Mouse (Mus musculus): Measurements from ENCODE around the gene Dusp16. TPM values are rescaled to one million over a fixed set of nuclear protein-coding genes. Genes with fewer than 3 reads are reported as not detected.

Gene Dusp16
- polyA plus RNA-seq, 1 experiment from 2014 or later = 12.9 TPM

DNA sequence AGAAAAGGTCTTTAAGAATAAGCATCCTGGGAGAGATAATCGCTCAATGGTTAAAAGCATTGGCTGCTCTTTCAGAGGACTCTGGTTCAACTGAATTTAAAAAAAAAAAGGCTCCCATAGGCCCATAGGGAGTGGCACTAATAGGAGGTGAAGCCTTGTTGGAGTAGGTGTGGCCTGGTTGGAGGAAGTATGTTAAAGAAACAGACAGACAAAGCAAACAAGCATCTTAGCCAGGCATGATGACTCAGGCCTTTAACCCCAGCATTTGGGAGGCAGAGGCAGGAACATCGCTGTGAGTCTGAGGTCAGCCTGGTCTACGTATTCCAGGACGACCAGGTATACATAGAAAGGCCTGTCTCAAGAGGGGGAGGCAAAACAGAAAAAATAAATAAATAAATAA lies 39.0 kb downstream of the Dusp16 start:
- H3K4me2 ChIP-seq (replicated peaks) = no peak overlapping the region
- no peak overlapping the region for H3K9ac ChIP-seq
- 97% methylated on average over 4 of the region's 4 CpGs for WGBS
- no peaks in the 10 kb centered on the region for H3K4me1 ChIP-seq
- H3K9me3 ChIP-seq (replicated peaks) = no peaks in the 10 kb centered on the region
- H3K27ac ChIP-seq = no peak overlapping the region
- H3K36me3 ChIP-seq = 0 out of 2 replicates have a peak, but pooled peaks cover 3% of the 10 kb centered on the region
- H3K4me3 ChIP-seq = no peak overlapping the region
- ATAC-seq (ENCODE audit: low FRiP score) = no peak
- no peaks in the 10 kb centered on the region for H3K27me3 ChIP-seq

DNA sequence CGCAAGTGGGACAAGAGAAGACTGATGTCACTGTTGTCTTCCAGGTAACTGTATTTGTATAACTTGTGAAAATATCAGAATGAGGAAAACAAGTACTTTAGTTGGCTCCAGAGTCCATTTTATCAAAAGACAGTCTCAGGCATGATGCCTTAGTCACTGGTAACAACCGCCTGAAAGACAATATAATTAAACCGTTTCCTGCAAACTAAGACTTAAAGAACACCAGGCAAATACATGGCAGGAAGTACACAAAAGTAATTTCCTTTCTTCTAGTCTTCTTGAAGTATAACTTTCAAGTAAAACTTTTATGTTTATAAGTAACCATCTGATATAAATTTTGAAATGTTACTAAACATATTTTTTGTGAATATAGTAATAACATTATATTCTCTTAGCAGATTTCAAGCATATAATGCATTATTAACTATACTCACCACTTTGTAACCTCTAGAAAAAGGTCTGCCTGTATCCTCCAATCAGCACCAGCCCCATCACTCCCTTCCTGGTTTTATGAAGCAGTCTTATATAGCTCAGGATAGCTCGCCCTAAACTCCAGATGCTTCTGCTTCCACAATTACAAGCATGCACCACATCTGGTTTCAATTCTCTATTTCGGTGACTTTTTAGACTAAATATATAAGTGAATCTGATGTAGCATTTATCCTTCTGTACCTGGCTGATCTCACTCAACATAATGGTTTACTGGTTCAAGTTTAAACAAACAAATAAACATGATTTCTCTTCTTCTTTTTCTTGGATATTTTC lies 40.4 kb downstream of the Dusp16 start:
- Histone ChIP-seq H3K4me3 (no peak overlapping the region), H3K4me2 (replicated peaks) (no peak overlapping the region), H3K9ac (no peak overlapping the region), H3K4me1 (no peaks in the 10 kb centered on the region), H3K27ac (no peak overlapping the region), H3K36me3 (0 out of 2 replicates have a peak, but pooled peaks cover 3% of the 10 kb centered on the region), H3K27me3 (no peaks in the 10 kb centered on the region), H3K9me3 (replicated peaks) (no peaks in the 10 kb centered on the region)
- no peak for ATAC-seq (ENCODE audit: low FRiP score)
- WGBS = 82% methylated on average over 5 of the region's 5 CpGs

- H3K4me1 ChIP-seq = no peaks in the 10 kb centered on the region
- H3K36me3 ChIP-seq = 0 out of 2 replicates have a peak, but pooled peaks cover 3% of the 10 kb centered on the region
- no peak overlapping the region for H3K9ac ChIP-seq
- no peaks in the 10 kb centered on the region for H3K9me3 ChIP-seq (replicated peaks)
- no peak overlapping the region for H3K27ac ChIP-seq
- H3K4me2 ChIP-seq (replicated peaks) = no peak overlapping the region
- no peak for ATAC-seq (ENCODE audit: low FRiP score)
- H3K27me3 ChIP-seq = no peaks in the 10 kb centered on the region
- H3K4me3 ChIP-seq = no peak overlapping the region
- WGBS = 97% methylated on average over 4 of the region's 4 CpGs
Observed at GRCm38 (mm10) chr6:134751087-134751486, 41.3 kb downstream of the Dusp16 start.

GRCm38 (mm10) chr6:134748126-134748525 lies 44.3 kb downstream of the Dusp16 start:
- Histone ChIP-seq H3K9me3 (replicated peaks) (no peaks in the 10 kb centered on the region), H3K27me3 (no peaks in the 10 kb centered on the region), H3K4me1 (no peaks in the 10 kb centered on the region), H3K4me2 (replicated peaks) (no peak overlapping the region), H3K9ac (no peak overlapping the region), H3K36me3 (no peaks in the 10 kb centered on the region), H3K27ac (no peak overlapping the region), H3K4me3 (no peak overlapping the region)
- 87% methylated on average over 3 of the region's 3 CpGs for WGBS
- no peak for ATAC-seq (ENCODE audit: low FRiP score)

- no peaks in the 10 kb centered on the region for H3K9me3 ChIP-seq (replicated peaks)
- H3K27me3 ChIP-seq = no peaks in the 10 kb centered on the region
- no peak overlapping the region for H3K4me3 ChIP-seq
- 91% methylated on average over 7 of the region's 7 CpGs for whole genome bisulfite sequencing
- ATAC-seq (ENCODE audit: low FRiP score) = no peak
- H3K4me1 ChIP-seq = no peaks in the 10 kb centered on the region
- H3K4me2 ChIP-seq (replicated peaks) = no peak overlapping the region
- no peaks in the 10 kb centered on the region for H3K36me3 ChIP-seq
- H3K9ac ChIP-seq = no peak overlapping the region
- H3K27ac ChIP-seq = no peak overlapping the region
Observed at GRCm38 (mm10) chr6:134745876-134746275, 46.5 kb downstream of the Dusp16 start.

DNA sequence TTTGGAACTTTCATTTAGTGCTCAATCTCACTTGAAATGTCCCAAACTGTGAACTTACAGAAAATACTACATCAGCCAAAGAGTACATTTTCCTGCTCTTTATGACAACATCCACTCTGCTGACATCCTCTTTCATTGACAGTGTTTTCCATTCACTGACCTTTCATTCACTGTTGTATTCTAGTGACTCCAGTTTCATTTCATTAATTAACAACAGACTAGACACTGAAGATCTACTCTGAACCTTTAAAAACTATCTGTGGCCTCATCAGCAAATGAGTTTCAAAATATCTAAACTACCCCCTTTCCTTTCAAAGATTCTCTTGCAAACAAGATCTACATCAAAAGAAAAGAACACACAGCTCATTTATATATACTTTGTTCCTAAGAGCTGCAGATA lies 48.9 kb downstream of the Dusp16 start:
- Histone ChIP-seq H3K4me3 (no peak overlapping the region), H3K9ac (no peak overlapping the region), H3K9me3 (replicated peaks) (no peaks in the 10 kb centered on the region), H3K36me3 (0 out of 2 replicates have a peak, but pooled peaks cover 8% of the 10 kb centered on the region), H3K27me3 (no peaks in the 10 kb centered on the region), H3K4me2 (replicated peaks) (no peak overlapping the region), H3K4me1 (no peaks in the 10 kb centered on the region), H3K27ac (no peak overlapping the region)
- no peak for ATAC-seq (ENCODE audit: low FRiP score)

GRCm38 (mm10) chr6:134736853-134737252 lies 55.6 kb downstream of the Dusp16 start:
- WGBS = 91% methylated on average over 3 of the region's 3 CpGs
- ATAC-seq (ENCODE audit: low FRiP score) = no peak
- Histone ChIP-seq H3K4me2 (replicated peaks) (no peak overlapping the region), H3K9me3 (replicated peaks) (no peaks in the 10 kb centered on the region), H3K27ac (no peak overlapping the region), H3K4me3 (no peak overlapping the region), H3K9ac (no peak overlapping the region), H3K4me1 (no peaks in the 10 kb centered on the region), H3K36me3 (peaks cover 11% of the 10 kb centered on the region; the same call in 1 of the 2 replicates), H3K27me3 (no peaks in the 10 kb centered on the region)

- H3K4me2 ChIP-seq (replicated peaks) = no peak overlapping the region
- 76% methylated on average over 5 of the region's 5 CpGs for WGBS
- H3K27me3 ChIP-seq = no peaks in the 10 kb centered on the region
- no peak overlapping the region for H3K9ac ChIP-seq
- peaks cover 5% of the 10 kb centered on the region; the same call in 1 of the 2 replicates for H3K36me3 ChIP-seq
- no peaks in the 10 kb centered on the region for H3K4me1 ChIP-seq
- no peaks in the 10 kb centered on the region for H3K9me3 ChIP-seq (replicated peaks)
- no peak for ATAC-seq (ENCODE audit: low FRiP score)
- H3K4me3 ChIP-seq = no peak overlapping the region
- no peak overlapping the region for H3K27ac ChIP-seq
Observed at GRCm38 (mm10) chr6:134733800-134734221, 58.6 kb downstream of the Dusp16 start.

GRCm38 (mm10) chr6:134732813-134733212 lies 59.6 kb downstream of the Dusp16 start:
- Histone ChIP-seq H3K9ac (no peak overlapping the region), H3K36me3 (no peaks in the 10 kb centered on the region; the same call in 1 of the 2 replicates), H3K4me2 (replicated peaks) (no peak overlapping the region), H3K9me3 (replicated peaks) (no peaks in the 10 kb centered on the region), H3K27me3 (no peaks in the 10 kb centered on the region), H3K27ac (no peak overlapping the region), H3K4me1 (no peaks in the 10 kb centered on the region), H3K4me3 (no peak overlapping the region)
- WGBS = 92% methylated on average over 8 of the region's 8 CpGs
- ATAC-seq (ENCODE audit: low FRiP score) = no peak

GRCm38 (mm10) chr6:134730978-134731377 lies 61.4 kb downstream of the Dusp16 start:
- 94% methylated on average over 3 of the region's 3 CpGs for WGBS
- Histone ChIP-seq H3K9me3 (replicated peaks) (no peaks in the 10 kb centered on the region), H3K36me3 (no peaks in the 10 kb centered on the region), H3K9ac (no peak overlapping the region), H3K4me3 (no peak overlapping the region), H3K4me2 (replicated peaks) (no peak overlapping the region), H3K27ac (no peak overlapping the region), H3K4me1 (no peaks in the 10 kb centered on the region), H3K27me3 (no peaks in the 10 kb centered on the region)
- ATAC-seq (ENCODE audit: low FRiP score) = no peak

DNA sequence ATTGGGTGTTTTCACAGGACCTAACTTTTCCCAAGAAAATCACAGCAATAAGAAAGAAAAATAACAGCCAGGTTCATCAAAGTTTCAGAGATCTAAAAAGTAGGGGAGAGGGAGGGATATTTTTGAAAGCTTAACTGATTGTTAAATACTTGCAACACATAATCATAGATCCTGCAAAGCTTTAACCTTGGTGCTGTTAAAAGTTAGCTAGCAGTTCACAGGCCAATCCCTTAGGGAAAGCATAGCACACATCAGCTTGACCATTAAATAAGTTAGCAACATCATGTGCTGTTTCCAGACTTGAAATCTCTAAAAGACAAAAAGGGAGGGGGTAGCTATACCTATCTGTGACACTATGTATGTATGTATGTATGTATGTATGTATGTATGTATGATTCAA lies 67.0 kb downstream of the Dusp16 start:
- no peaks in the 10 kb centered on the region for H3K9me3 ChIP-seq (replicated peaks)
- H3K4me3 ChIP-seq = no peak overlapping the region
- H3K4me2 ChIP-seq (replicated peaks) = no peak overlapping the region
- no peaks in the 10 kb centered on the region for H3K27me3 ChIP-seq
- H3K27ac ChIP-seq = no peak overlapping the region
- ATAC-seq (ENCODE audit: low FRiP score) = no peak
- no peaks in the 10 kb centered on the region for H3K36me3 ChIP-seq
- no peak overlapping the region for H3K9ac ChIP-seq
- H3K4me1 ChIP-seq = no peaks in the 10 kb centered on the region

DNA sequence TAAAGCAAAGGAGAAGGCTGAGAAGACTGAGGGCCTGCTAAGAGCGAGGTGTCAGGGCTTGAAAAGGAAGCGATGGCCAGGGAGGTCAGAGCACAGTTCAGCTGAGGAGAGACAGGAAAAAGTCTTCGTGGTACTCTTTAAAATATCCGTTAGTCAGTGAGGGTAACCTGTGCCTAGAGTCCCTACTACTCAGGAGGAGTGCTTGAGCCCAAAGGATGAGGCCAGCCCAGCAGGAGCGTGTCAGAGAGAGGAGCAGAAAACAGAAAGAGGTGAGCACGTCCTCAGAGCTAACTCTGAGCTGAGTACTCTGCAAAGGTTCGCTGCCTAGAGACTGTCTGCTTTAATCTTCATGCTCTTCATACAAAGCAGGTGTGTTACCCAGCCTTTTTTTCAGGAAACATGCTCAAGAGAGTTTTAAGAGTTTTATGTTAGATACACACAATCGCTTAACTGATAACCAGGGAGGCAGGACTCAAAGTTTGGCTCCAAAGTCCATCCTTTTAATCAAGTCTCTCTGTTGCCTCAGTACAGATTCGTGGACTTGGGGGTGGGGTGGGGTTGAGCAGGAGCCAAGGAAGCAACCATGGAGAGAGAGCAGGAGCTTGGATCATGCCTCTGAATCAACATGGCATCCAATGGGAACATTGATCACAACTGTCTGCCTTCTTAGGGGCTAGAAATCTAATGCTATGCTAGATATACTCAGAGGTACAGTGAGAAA lies 68.4 kb downstream of the Dusp16 start:
- WGBS = 88% methylated on average over 9 of the region's 9 CpGs

More for the DNA sequence above, 68.4 kb downstream of the Dusp16 start:
- Histone ChIP-seq H3K4me1 (no peaks in the 10 kb centered on the region), H3K4me2 (replicated peaks) (no peak overlapping the region), H3K36me3 (peaks cover 5% of the 10 kb centered on the region; the same call in 1 of the 2 replicates), H3K4me3 (no peak overlapping the region), H3K9me3 (replicated peaks) (no peaks in the 10 kb centered on the region), H3K27ac (no peak overlapping the region), H3K27me3 (no peaks in the 10 kb centered on the region), H3K9ac (no peak overlapping the region)
- no peak for ATAC-seq (ENCODE audit: low FRiP score)

Measured in hindbrain, embryonic 12.5 days (tissue).